ENCODE assay signal across 8 mouse cellular contexts in genomic region chrX:85721226-85721625, GRCm38 (mm10). TPM values are rescaled to one million over a fixed set of nuclear protein-coding genes. Genes with fewer than 3 reads are reported as not detected.
DNase-seq lines count a peak whose midpoint lies in the region; TF ChIP-seq lines count a peak whose summit lies in the region.

No protein-coding gene starts in this region.

- TF ChIP-seq CTCF in gastrocnemius, adult 2 months (IDR thresholded peaks at IDR 0.05): peak; percentile 67

- H3K4me3 ChIP-seq in gastrocnemius, adult 2 months: no peak overlapping the region

- intact Hi-C loops in gastrocnemius, adult 2 months (cut with DNase I): no loop called here
- intact Hi-C loops in left cerebral cortex, postnatal 4 days (cut with DNase I): no loop called here

- peak; percentile 13 for DNase-seq in gastrocnemius, adult 2 months
- no peak for DNase-seq in gastrocnemius, adult 8-10 months (ENCODE audit: low spot score in 2 of 2)
- peak; percentile 13 for DNase-seq in urinary bladder, postnatal 25 days (ENCODE audit: low spot score)
- no peak for DNase-seq in urinary bladder, postnatal 10 days (ENCODE audit: low spot score)
- peak; percentile 43 for DNase-seq in lung, postnatal 36 days
- DNase-seq in left cerebral cortex, postnatal 4 days: no peak
- no peak for DNase-seq in right cerebral cortex, adult 18-20 months
- no peak for DNase-seq in frontal cortex, postnatal 14 days (ENCODE audit: low spot score in 2 of 2)

- H3K27ac ChIP-seq in gastrocnemius, adult 2 months: no peak overlapping the region

RNA-seq across cellular contexts. Expression of gene Gk, which starts 55.4 kb away (rescaled TPM):
- total RNA-seq in gastrocnemius, adult 2 months (2021): 1 to 10 TPM; 1.5 to 2.1 TPM
- total RNA-seq in gastrocnemius, adult 8-10 months (2022): 1 to 10 TPM in 3 of 4 experiments, under 1 TPM in 1; 0.89 to 2.2 (median 1.2) TPM
- 10 to 100 TPM; 18.0 to 20.2 TPM for total RNA-seq in left cerebral cortex, postnatal 4 days (2021)

Comparison
In these comparisons a context has a peak if more than half of its experiments do, and no peak if none do; other contexts are left out.
1. DNase-seq: peak in gastrocnemius, adult 2 months (single experiment), urinary bladder, postnatal 25 days (single experiment) and lung, postnatal 36 days (single experiment); none in gastrocnemius, adult 8-10 months (0 of 2), urinary bladder, postnatal 10 days (single experiment), left cerebral cortex, postnatal 4 days (single experiment), right cerebral cortex, adult 18-20 months (single experiment) and frontal cortex, postnatal 14 days (0 of 2).
2. RNA of gene Gk, which starts 55.4 kb away (total RNA-seq): 18.0 to 20.2 TPM in left cerebral cortex, postnatal 4 days; 1.5 to 2.1 TPM in gastrocnemius, adult 2 months and 0.89 to 2.2 TPM in gastrocnemius, adult 8-10 months; every median in the first group is over 4 times any median in the second.